Mouse (Mus musculus) liver, embryonic 14.5 days (tissue): ENCODE results near the gene Gpcpd1. TPM values are rescaled to one million over a fixed set of nuclear protein-coding genes. Genes with fewer than 3 reads are reported as not detected.

Source experiments
- ATAC-seq: fragments of 200-750 bp; cut with Nextera tagmentation; 2 replicates; pipeline ENCODE4 v1.8.0; 2017; ENCODE audit warnings: moderate number of reproducible peaks, mild to moderate bottlenecking, moderate library complexity; ENCODE audit not compliant: insufficient read depth
- DNase-seq, 3 experiments: peaks; one replicate each; pipeline ENCODE4 v3.0.0-alpha.2; 2012 to 2013; ENCODE audit warnings: low read depth in 3 of 3, low spot score in 3 of 3
- H3K27ac ChIP-seq: fragments of 300-500 bp; sonication (generic); 2 replicates; pipeline ENCODE4 v1.5.1; 2014; ENCODE audit warnings: moderate library complexity, mild to moderate bottlenecking, control low read depth, inconsistent platforms
- H3K27me3 ChIP-seq: fragments of 300-500 bp; sonication (generic); 2 replicates; pipeline ENCODE4 v1.6.1; 2014; ENCODE audit warnings: mild to moderate bottlenecking, low read length, moderate library complexity; ENCODE audit not compliant: control insufficient read depth, insufficient read depth
- H3K36me3 ChIP-seq: fragments of 300-500 bp; sonication (generic); replicated peaks from 2 replicates; pipeline ENCODE4 v1.6.1; 2014; ENCODE audit warnings: low read depth; ENCODE audit not compliant: control insufficient read depth, insufficient read depth
- H3K4me1 ChIP-seq, 2 experiments: fragments of 200-500 bp in 1 of 2; fragments of 300-500 bp in 1 of 2; sonication (generic) in 1 of 2; replicated peaks; 2 replicates each; pipeline ENCODE4 v1.6.1; 2012 to 2014; ENCODE audit warnings: antibody characterized with exemption in 1 of 2, inconsistent platforms in 1 of 2, low read length in 1 of 2; ENCODE audit not compliant: control insufficient read depth in 2 of 2, insufficient read depth in 2 of 2
- H3K4me2 ChIP-seq: fragments of 300-500 bp; sonication (generic); 2 replicates; pipeline ENCODE4 v1.6.1; 2014; ENCODE audit warnings: low read depth, mild to moderate bottlenecking, control low read depth, moderate library complexity
- H3K4me3 ChIP-seq, 2 experiments: fragments of 200-500 bp in 1 of 2; fragments of 300-500 bp in 1 of 2; sonication (generic) in 1 of 2; 2 replicates each; pipeline ENCODE4 v1.5.1; 2012 to 2014; ENCODE audit warnings: low read depth in 2 of 2, low read length in 2 of 2, mild to moderate bottlenecking in 2 of 2, control low read depth in 1 of 2, inconsistent platforms in 1 of 2, moderate library complexity in 1 of 2; ENCODE audit not compliant: insufficient read depth in 1 of 2
- H3K9ac ChIP-seq: fragments of 300-500 bp; sonication (generic); replicated peaks from 2 replicates; pipeline ENCODE4 v1.6.1; 2014; ENCODE audit warnings: mild to moderate bottlenecking, control low read depth, moderate library complexity
- H3K9me3 ChIP-seq: fragments of 300-500 bp; sonication (generic); 2 replicates; pipeline ENCODE4 v1.6.1; 2016; ENCODE audit warnings: low read length, mixed read lengths; ENCODE audit not compliant: control insufficient read depth
- CTCF ChIP-seq: IDR thresholded peaks from 2 replicates; pipeline ENCODE4 v1.5.1; 2016; ENCODE audit warnings: antibody characterized with exemption, low read depth, control low read depth
- EP300 ChIP-seq: IDR thresholded peaks from 2 replicates; pipeline ENCODE4 v1.6.1; 2016; ENCODE audit warnings: antibody characterized with exemption, low read depth
- WGBS: fragments of 180-500 bp; shearing (Covaris S2); extraction: QIAGEN DNeasy Blood & Tissue Kit; methylation state at CpG from one replicate; pipeline ENCODE4 v1.1.7; 2014; ENCODE audit not compliant: insufficient replicate concordance; 5-methylcytosine and 5-hydroxymethylcytosine counted together
- polyA plus RNA-seq, 2 experiments: library from polyadenylated mRNA; depleted of rRNA in 1 of 2; stranded (reverse) in 1 of 2; unstranded in 1 of 2; fragments of >200 nt; fragmentation: Nextera tagmentation in 1 of 2; extraction: Ambion mirVana in 1 of 2; gene quantifications; 2 replicates each; pipeline versions ENCODE4 v1.2.1 to v1.2.3; 2012 to 2014

Gene Gpcpd1
- polyA plus RNA-seq, 2 experiments: 31.0 to 67.7 TPM

- no peak overlapping the region for H3K4me3 ChIP-seq
- ATAC-seq (no peak), DNase-seq (peak; percentile 39 to 52 (median 52))
- no peak overlapping the region for H3K27ac ChIP-seq
- no peak for TF ChIP-seq EP300
- TF ChIP-seq CTCF: peak; percentile 87
- no peaks in the 10 kb centered on the region for H3K36me3 ChIP-seq
- WGBS: 28% methylated on average over 16 of the region's 16 CpGs
- H3K4me1 ChIP-seq: peaks cover 14 to 18% of the 10 kb centered on the region in 2 experiments
- H3K9me3 ChIP-seq: no peaks in the 10 kb centered on the region
- no peaks in the 10 kb centered on the region for H3K27me3 ChIP-seq
- no peak overlapping the region for H3K9ac ChIP-seq
- H3K4me2 ChIP-seq: no peak overlapping the region
These were observed 71.1 kb downstream of the Gpcpd1 start for GRCm38 (mm10) chr2:132516130-132517030.

GRCm38 (mm10) chr2:132515607-132516006, 71.9 kb downstream of the Gpcpd1 start:
- no peak for ATAC-seq

GRCm38 (mm10) chr2:132515076-132515475, 72.5 kb downstream of the Gpcpd1 start:
- Histone ChIP-seq H3K4me1 (peaks cover 14 to 21% of the 10 kb centered on the region in 2 experiments), H3K4me2 (no peak overlapping the region), H3K27ac (no peak overlapping the region), H3K27me3 (no peaks in the 10 kb centered on the region), H3K9me3 (no peaks in the 10 kb centered on the region), H3K4me3 (no peak overlapping the region), H3K9ac (no peak overlapping the region), H3K36me3 (no peaks in the 10 kb centered on the region)
- no peak for ATAC-seq
- no peak for TF ChIP-seq EP300
- no peak for TF ChIP-seq CTCF
- no peak for DNase-seq
- WGBS: 73% methylated on average over 14 of the region's 14 CpGs

More at GRCm38 (mm10) chr2:132515607-132516006, 71.9 kb downstream of the Gpcpd1 start:
- Histone ChIP-seq H3K27ac (no peak overlapping the region), H3K9me3 (no peaks in the 10 kb centered on the region), H3K4me3 (no peak overlapping the region), H3K36me3 (no peaks in the 10 kb centered on the region), H3K9ac (no peak overlapping the region), H3K4me1 (peaks cover 14 to 21% of the 10 kb centered on the region in 2 experiments), H3K4me2 (no peak overlapping the region), H3K27me3 (no peaks in the 10 kb centered on the region)
- TF ChIP-seq EP300 (no peak), CTCF (no peak)
- 80% methylated on average over 13 of the region's 13 CpGs for WGBS
- no peak for DNase-seq

GRCm38 (mm10) chr2:132514353-132514752, 73.2 kb downstream of the Gpcpd1 start:
- Histone ChIP-seq H3K27me3 (no peaks in the 10 kb centered on the region), H3K9me3 (no peaks in the 10 kb centered on the region), H3K4me1 (peaks cover 14 to 21% of the 10 kb centered on the region in 2 experiments), H3K27ac (no peak overlapping the region), H3K9ac (no peak overlapping the region), H3K36me3 (no peaks in the 10 kb centered on the region), H3K4me2 (no peak overlapping the region), H3K4me3 (no peak overlapping the region)
- WGBS: 36% methylated on average over 6 of the region's 6 CpGs
- ATAC-seq (no peak), DNase-seq (no peak)
- TF ChIP-seq CTCF: no peak
- TF ChIP-seq EP300: no peak
